Mouse (Mus musculus) olfactory bulb, adult 2 months (tissue): ENCODE results near the gene Gm8271.
"Not testable (repeated sequence)": the region's sequence is repeated elsewhere in the genome, so short reads cannot be mapped to it uniquely, and the experiment has no call there.

ENCODE experiments used
- CTCF ChIP-seq: fragments of 200-500 bp; IDR thresholded peaks from 2 replicates; pipeline ENCODE4 v1.5.1; 2012; ENCODE audit warnings: low read depth, mild to moderate bottlenecking, low read length, moderate library complexity; ENCODE audit not compliant: insufficient read depth
- POLR2A ChIP-seq: fragments of 200-500 bp; IDR thresholded peaks from 2 replicates; pipeline ENCODE4 v1.6.1; 2012; ENCODE audit warnings: mild to moderate bottlenecking, low read depth, low read length, moderate library complexity; ENCODE audit not compliant: insufficient read depth

- TF ChIP-seq POLR2A, CTCF: not testable (repeated sequence)
These were observed at the start of gene Gm8271 for GRCm38 (mm10) chr14:5185493-5185892.
